Mouse (Mus musculus): ENCODE data around the gene Gm4513.
"Not testable (repeated sequence)": the region's sequence is repeated elsewhere in the genome, so short reads cannot be mapped to it uniquely, and the experiment has no call there.

Gm4513 gene

GRCm38 (mm10) chr7:20598921-20599320, at the start of gene Gm4513:
Gm4513 (minus strand) TSS chr7:20599021.
- in situ Hi-C loops (cut with MboI; ENCODE audit: low pct_unique_long_range_greater_than_20kb in 1 of 2, low sequenced_read_pairs in 2 of 2, unreplicated experiment in 1 of 2), result not testable (repeated sequence)

- in situ Hi-C loops (cut with MboI; ENCODE audit: low pct_unique_long_range_greater_than_20kb in 1 of 2, low sequenced_read_pairs in 2 of 2, unreplicated experiment in 1 of 2), result not testable (repeated sequence)
Measured at GRCm38 (mm10) chr7:20576141-20576540, 22.7 kb downstream of the Gm4513 start, which contains the start of gene Gm4141. Gm4141 (minus strand) TSS chr7:20576241.

GRCm38 (mm10) chr7:20545657-20546056, 53.2 kb downstream of the Gm4513 start, which contains the start of gene Gm5726:
Gm5726 (minus strand) TSS chr7:20545757.
- in situ Hi-C loops (cut with MboI; ENCODE audit: low pct_unique_long_range_greater_than_20kb in 1 of 2, low sequenced_read_pairs in 2 of 2, unreplicated experiment in 1 of 2), result not testable (repeated sequence)

All from mouse embryonic stem cell (cell line).